Mouse (Mus musculus) adrenal gland, adult 18-20 months (tissue): ENCODE data around the gene Nagpa. TPM values are rescaled to one million over a fixed set of nuclear protein-coding genes. Genes with fewer than 3 reads are reported as not detected.

Experiments
- microRNA-seq, 2 experiments: library from miRNA; unstranded; fragments of <30 nt; microRNA quantifications; one replicate each; pipeline ENCODE4 v1.2.0; 2021; ENCODE audit warnings: borderline number of aligned reads in 2 of 2
- total RNA-seq, 2 experiments: library from RNA; stranded (reverse); gene quantifications; 1 replicate in 1 of 2; 2 replicates in 1 of 2; pipeline ENCODE4 v1.2.3; 2021

Nagpa gene
- total RNA-seq, 2 experiments from 2014 or later: 24.7 to 28.1 TPM

Small RNA genes within 50 kb of the gene (microRNA-seq; reads per million reads assigned to microRNA genes)
- gene Gm23689 (0 reads per million in 2 experiments), gene Gm26095 (0 reads per million in 2 experiments), gene Mir6364 (0 reads per million in 2 experiments)

Other genes with a start within 250 kb of the Nagpa start
- gene Anks3, start 239.8 kb downstream of the Nagpa start, total RNA-seq: 10 to 100 TPM; 39.3 to 49.8 TPM
- not detected for gene Sept12, start 206.2 kb downstream of the Nagpa start, total RNA-seq
- not detected for gene Smim22, start 196.7 kb downstream of the Nagpa start, total RNA-seq
- 10 to 100 TPM; 20.7 to 28.3 TPM for gene Rogdi, start 190.5 kb downstream of the Nagpa start, total RNA-seq
- gene Glyr1, start 154.1 kb downstream of the Nagpa start, total RNA-seq: 10 to 100 TPM; 88.1 to 99.2 TPM
- 10 to 100 TPM; 30.5 to 37.4 TPM for gene Ubn1, start 154.0 kb downstream of the Nagpa start, total RNA-seq
- 1 to 10 TPM; 2.5 to 6.9 TPM for gene Ppl, start 71.6 kb downstream of the Nagpa start, total RNA-seq
- under 1 TPM; 0.06 to 0.07 TPM for gene Sec14l5, start 56.9 kb downstream of the Nagpa start, total RNA-seq
- gene AU021092, start 18.3 kb upstream of the Nagpa start, total RNA-seq: 10 to 100 TPM; 21.1 to 28.6 TPM
- 10 to 100 TPM; 28.8 to 39.4 TPM for gene Alg1, start 29.6 kb upstream of the Nagpa start, total RNA-seq
- 10 to 100 TPM; 19.4 to 20.8 TPM for gene Eef2kmt, start 52.0 kb upstream of the Nagpa start, total RNA-seq